Mouse (Mus musculus) C2C12 (cell line): Measurements from ENCODE around the gene Slamf9.

Experiments used
- CTCF ChIP-seq: IDR thresholded peaks from one replicate; pipeline ENCODE4 v1.5.1; 2011; ENCODE audit not compliant: control insufficient read depth, insufficient read depth, insufficient read length
- FOSL1 ChIP-seq: IDR thresholded peaks from one replicate; pipeline ENCODE4 v1.8.0; 2011; ENCODE audit warnings: mild to moderate bottlenecking, low read length; ENCODE audit not compliant: poor library complexity, insufficient read depth, severe bottlenecking
- MYOD1 ChIP-seq: IDR thresholded peaks from one replicate; pipeline ENCODE4 v1.6.1; 2011; ENCODE audit warnings: low read depth; ENCODE audit not compliant: control insufficient read depth, insufficient read length
- MYOG ChIP-seq: IDR thresholded peaks from one replicate; pipeline ENCODE4 v1.6.1; 2011; ENCODE audit not compliant: control insufficient read depth, insufficient read length; ENCODE audit errors: extremely low read depth
- USF1 ChIP-seq: IDR thresholded peaks from one replicate; pipeline ENCODE4 v1.6.1; 2011; ENCODE audit warnings: low read depth, mild to moderate bottlenecking, control low read depth, moderate library complexity

DNA sequence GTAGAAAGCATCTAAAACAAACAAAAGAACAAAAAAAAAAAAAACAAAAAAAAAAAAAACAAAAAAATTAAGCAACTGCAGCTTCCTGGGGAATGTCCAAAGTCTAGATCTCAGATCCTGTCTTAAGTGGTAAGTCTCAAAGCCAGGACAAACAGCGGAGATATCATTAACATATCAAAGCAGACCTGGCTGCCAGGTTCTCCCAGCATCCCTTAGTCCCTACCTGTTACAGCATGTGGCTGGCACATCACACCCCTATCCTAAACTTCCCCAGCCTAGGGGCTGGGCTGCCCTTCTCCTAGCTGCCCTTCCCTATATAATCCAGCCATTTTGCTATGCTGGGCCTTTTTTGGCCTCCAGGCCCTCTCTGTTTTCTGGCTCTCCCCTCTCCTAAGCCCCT is 48.7 kb upstream of the Slamf9 start:
- TF ChIP-seq CTCF = no peak
- no peak for TF ChIP-seq USF1
- no peak for TF ChIP-seq MYOG
- TF ChIP-seq MYOD1 = no peak
- TF ChIP-seq FOSL1 = no peak
